In the genomic region with DNA sequence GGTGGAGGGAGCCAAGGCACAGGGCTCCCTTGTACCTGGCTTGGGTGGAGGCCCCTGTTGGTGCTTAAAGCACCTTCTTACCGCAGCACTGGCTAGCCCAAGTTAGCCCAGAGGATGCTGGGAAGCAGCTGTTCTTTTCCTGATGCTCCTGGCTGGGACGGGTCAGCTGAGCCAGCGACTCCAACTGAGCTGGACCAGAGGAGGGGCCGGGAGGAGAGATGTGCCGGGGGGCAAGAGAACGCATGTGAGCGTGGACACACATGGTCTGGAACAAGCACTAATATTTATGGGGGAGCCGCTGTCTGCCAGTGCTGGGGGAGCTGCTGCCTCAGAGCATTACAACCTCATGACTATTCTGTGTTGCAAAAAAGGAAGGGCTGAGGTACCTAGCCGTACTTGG, we compare ENCODE assay signal across 19 mouse cellular contexts. TPM values are rescaled to one million over a fixed set of nuclear protein-coding genes. Genes with fewer than 3 reads are reported as not detected.
A peak's percentile ranks its signal among the peaks of the same experiment; 100 is the strongest.
DNase-seq lines count a peak whose midpoint lies in the region; ATAC-seq and TF ChIP-seq lines count a peak whose summit lies in the region.
"Had no signal": no experiment of that assay in that cellular context is flagged by ENCODE, and none has a peak within 500 bp of the region (broad histone marks: within the 10 kb centered on the region; RNA-seq: fewer than 3 reads in every experiment).

No protein-coding gene starts in this region.

- H3K27ac ChIP-seq in gastrocnemius, adult 2 months, result peak overlapping the region; percentile 56
- H3K27ac ChIP-seq in ES-Bruce4 (ENCODE audit: insufficient read depth, low read length), result no peak overlapping the region
- peak overlapping the region; percentile 86 for H3K27ac ChIP-seq in embryonic facial prominence, embryonic 12.5 days
- H3K27ac ChIP-seq in limb, embryonic 14.5 days (replicated peaks; ENCODE audit: low read depth, low read length), result peak overlapping the region; percentile 91
- H3K27ac ChIP-seq: hindbrain, postnatal 0 days; liver, embryonic 13.5 days; neural tube, embryonic 12.5 days; stomach, embryonic 15.5 days had no signal

- H3K4me3 ChIP-seq in gastrocnemius, adult 2 months, result no peak overlapping the region
- peak overlapping the region; percentile 31 for H3K4me3 ChIP-seq in ES-Bruce4 (ENCODE audit: low read depth, low read length)
- no peak overlapping the region for H3K4me3 ChIP-seq in embryonic facial prominence, embryonic 12.5 days
- no peak overlapping the region for H3K4me3 ChIP-seq in limb, embryonic 14.5 days (replicated peaks; ENCODE audit: low read length)
- H3K4me3 ChIP-seq: liver, embryonic 13.5 days; neural tube, embryonic 12.5 days; stomach, embryonic 15.5 days had no signal

- no peak for DNase-seq in gastrocnemius, adult 2 months
- DNase-seq in gastrocnemius, postnatal 14 days, result no peak
- no peak for DNase-seq in limb, embryonic 14.5 days (ENCODE audit: low spot score)
- no peak for DNase-seq in heart, postnatal 36 days
- DNase-seq: cerebellum, postnatal 14 days; heart, adult 11 months; kidney, adult 2 months; kidney, postnatal 4 days; liver, embryonic 13.5 days; right cerebral cortex, postnatal 14 days had no signal

- no peaks in the 10 kb centered on the region for H3K27me3 ChIP-seq in ES-Bruce4 (ENCODE audit: control insufficient read depth, insufficient read depth, low read length, poor library complexity, severe bottlenecking)
- 0 out of 2 replicates have a peak, but pooled peaks cover 3% of the 10 kb centered on the region for H3K27me3 ChIP-seq in embryonic facial prominence, embryonic 12.5 days
- no peaks in the 10 kb centered on the region for H3K27me3 ChIP-seq in limb, embryonic 14.5 days (ENCODE audit: control insufficient read depth, insufficient read depth, low read length)

- 0 out of 2 replicates have a peak overlapping the region, but pooled peaks have one; percentile 31 for H3K4me2 ChIP-seq in embryonic facial prominence, embryonic 12.5 days (replicated peaks)
- H3K4me2 ChIP-seq in limb, embryonic 14.5 days (replicated peaks; ENCODE audit: low read depth, low read length, severe bottlenecking), result peak overlapping the region; percentile 40
- H3K4me2 ChIP-seq: liver, embryonic 13.5 days; stomach, embryonic 15.5 days had no signal

- no peak for ATAC-seq in embryonic facial prominence, embryonic 12.5 days (ENCODE audit: insufficient number of reproducible peaks, insufficient read depth, low FRiP score, low TSS enrichment)
- ATAC-seq in limb, embryonic 14.5 days (ENCODE audit: low FRiP score, low read depth), result no peak
- no peak for ATAC-seq in erythroid progenitor cell, adult 5-6 weeks (replicated peaks; ENCODE audit: low FRiP score, poor library complexity, severe bottlenecking)
- ATAC-seq: forebrain, embryonic 16.5 days had no signal

- no peak for TF ChIP-seq CTCF in gastrocnemius, adult 2 months (IDR thresholded peaks at IDR 0.05)
- TF ChIP-seq CTCF in ES-Bruce4 (IDR thresholded peaks at IDR 0.05; ENCODE audit: low read depth, low read length), result no peak

- peak overlapping the region; percentile 9; the same call in 1 of the 2 replicates for H3K9ac ChIP-seq in ES-Bruce4 (ENCODE audit: low read depth, poor library complexity, severe bottlenecking)
- no peak overlapping the region for H3K9ac ChIP-seq in embryonic facial prominence, embryonic 12.5 days
- H3K9ac ChIP-seq in limb, embryonic 14.5 days (ENCODE audit: low read depth, low read length, severe bottlenecking), result peak overlapping the region; percentile 25; the same call in 1 of the 2 replicates
- H3K9ac ChIP-seq: liver, embryonic 13.5 days; neural tube, embryonic 12.5 days; stomach, embryonic 15.5 days had no signal

- WGBS in embryonic facial prominence, embryonic 12.5 days, result 40% methylated on average over 9 of the region's 9 CpGs
- 20% methylated on average over 9 of the region's 9 CpGs for WGBS in limb, embryonic 14.5 days

- intact Hi-C loops in gastrocnemius, adult 2 months (cut with DNase I), result loop anchor here (1.0 kb wide), 1 partner anchor 31 kb away; no protein-coding TSS in a partner anchor
- intact Hi-C loops in gastrocnemius, postnatal 14 days (cut with DNase I; ENCODE audit: low total_unique reads), result loop anchor here (5.0 kb wide), 1 partner anchor 33 kb away; no protein-coding TSS in a partner anchor
- intact Hi-C loops in heart, postnatal 36 days (cut with DNase I), result loop anchor here (1.0 kb wide), 1 partner anchor 30 kb away; no protein-coding TSS in a partner anchor

- no peak for TF ChIP-seq EP300 in ES-Bruce4 (IDR thresholded peaks at IDR 0.05; ENCODE audit: insufficient read depth, low read depth, low read length)

- no peaks in the 10 kb centered on the region for H3K9me3 ChIP-seq in ES-Bruce4 (replicated peaks; ENCODE audit: control insufficient read depth, insufficient read depth, low read length, poor library complexity, severe bottlenecking)
- H3K9me3 ChIP-seq in embryonic facial prominence, embryonic 12.5 days, result no peaks in the 10 kb centered on the region
- no peaks in the 10 kb centered on the region for H3K9me3 ChIP-seq in limb, embryonic 14.5 days (ENCODE audit: control insufficient read depth, low read length)
- H3K9me3 ChIP-seq: G1E; liver, embryonic 13.5 days; neural tube, embryonic 12.5 days; stomach, embryonic 15.5 days had no signal

- peak; percentile 26 for TF ChIP-seq POLR2A in ES-Bruce4 (IDR thresholded peaks at IDR 0.05; ENCODE audit: insufficient read depth, low read length)
- no peak for TF ChIP-seq POLR2A in limb, embryonic 14.5 days (IDR thresholded peaks at IDR 0.05; ENCODE audit: borderline replicate concordance, extremely low read depth, insufficient read depth, insufficient read length)

- no peaks in the 10 kb centered on the region for H3K4me1 ChIP-seq in ES-Bruce4 (ENCODE audit: control insufficient read depth, insufficient read depth, low read length)
- H3K4me1 ChIP-seq in embryonic facial prominence, embryonic 12.5 days, result peaks cover 27% of the 10 kb centered on the region
- H3K4me1 ChIP-seq in limb, embryonic 14.5 days (ENCODE audit: control insufficient read depth, insufficient read depth, low read length), result peaks cover 35% of the 10 kb centered on the region

- no peaks in the 10 kb centered on the region for H3K36me3 ChIP-seq in ES-Bruce4 (ENCODE audit: control insufficient read depth, insufficient read depth, low read length, poor library complexity, severe bottlenecking)
- peaks cover 20% of the 10 kb centered on the region for H3K36me3 ChIP-seq in embryonic facial prominence, embryonic 12.5 days
- peaks cover 17% of the 10 kb centered on the region for H3K36me3 ChIP-seq in limb, embryonic 14.5 days (ENCODE audit: control insufficient read depth, insufficient read depth, low read length)

RNA-seq across cellular contexts. Expression of a gene that starts 7.6 kb away (rescaled TPM):
- total RNA-seq in gastrocnemius, adult 2 months (2021), result 1 to 10 TPM in 1 of 2 experiments, under 1 TPM in 1; 0.74 to 6.0 TPM
- total RNA-seq in gastrocnemius, postnatal 14 days (2021), result 1 to 10 TPM; 4.7 to 5.6 TPM
- 1.0 and 1.2 TPM in 2 replicates for polyA plus RNA-seq in ES-Bruce4 (2011; ENCODE audit: insufficient read depth, insufficient read length, low read depth, missing spikeins)
- 47.6 and 49.8 TPM in 2 replicates for polyA plus RNA-seq in embryonic facial prominence, embryonic 12.5 days (2016; fragmentation: Nextera tagmentation; extraction: Ambion mirVana)
- polyA plus RNA-seq in limb, embryonic 14.5 days (2012; rRNA removed), result 50.3 and 57.4 TPM in 2 replicates
- 74.6 and 75.4 TPM in 2 replicates for polyA plus RNA-seq in limb, embryonic 14.5 days (2014; fragmentation: Nextera tagmentation; extraction: Ambion mirVana)
- total RNA-seq in heart, postnatal 36 days (2021), result under 1 TPM; 0.61 to 0.62 TPM
- not detected in 2 replicates for total RNA-seq in erythroid progenitor cell, adult 5-6 weeks (2015; ENCODE audit: low replicate concordance)
- 0.39 TPM in 1 of 2 replicates, not detected in the other for total RNA-seq in erythroid progenitor cell, adult 5-6 weeks (2017; ENCODE audit: low replicate concordance)
- total RNA-seq: megakaryocyte progenitor cell, adult 5-6 weeks had no signal
- polyA plus RNA-seq: G1E had no signal

RNA-seq across cellular contexts. Expression of a gene that starts 16.8 kb away (rescaled TPM):
- 10 to 100 TPM; 18.6 to 24.3 TPM for total RNA-seq in gastrocnemius, adult 2 months (2021)
- total RNA-seq in gastrocnemius, postnatal 14 days (2021), result 10 to 100 TPM; 22.2 to 24.3 TPM
- polyA plus RNA-seq in ES-Bruce4 (2011; ENCODE audit: insufficient read depth, insufficient read length, low read depth, missing spikeins), result 62.8 TPM in 2 replicates
- 113 and 115 TPM in 2 replicates for polyA plus RNA-seq in embryonic facial prominence, embryonic 12.5 days (2016; fragmentation: Nextera tagmentation; extraction: Ambion mirVana)
- polyA plus RNA-seq in limb, embryonic 14.5 days (2012; rRNA removed), result 93.6 and 113 TPM in 2 replicates
- polyA plus RNA-seq in limb, embryonic 14.5 days (2014; fragmentation: Nextera tagmentation; extraction: Ambion mirVana), result 34.5 and 38.3 TPM in 2 replicates
- 10 to 100 TPM; 45.9 to 46.3 TPM for total RNA-seq in heart, postnatal 36 days (2021)
- 10.9 and 22.3 TPM in 2 replicates for total RNA-seq in erythroid progenitor cell, adult 5-6 weeks (2015; ENCODE audit: low replicate concordance)
- total RNA-seq in erythroid progenitor cell, adult 5-6 weeks (2017; ENCODE audit: low replicate concordance), result 9.2 and 10.8 TPM in 2 replicates

RNA-seq across cellular contexts. Expression of a gene that starts 22.8 kb away (rescaled TPM):
- 100 to 1,000 TPM; 177 to 199 TPM for total RNA-seq in gastrocnemius, adult 2 months (2021)
- 100 to 1,000 TPM; 165 to 201 TPM for total RNA-seq in gastrocnemius, postnatal 14 days (2021)
- 29.0 and 31.9 TPM in 2 replicates for polyA plus RNA-seq in ES-Bruce4 (2011; ENCODE audit: insufficient read depth, insufficient read length, low read depth, missing spikeins)
- 95.8 and 102 TPM in 2 replicates for polyA plus RNA-seq in embryonic facial prominence, embryonic 12.5 days (2016; fragmentation: Nextera tagmentation; extraction: Ambion mirVana)
- 113 and 119 TPM in 2 replicates for polyA plus RNA-seq in limb, embryonic 14.5 days (2012; rRNA removed)
- 58.3 and 68.4 TPM in 2 replicates for polyA plus RNA-seq in limb, embryonic 14.5 days (2014; fragmentation: Nextera tagmentation; extraction: Ambion mirVana)
- 100 to 1,000 TPM; 248 to 259 TPM for total RNA-seq in heart, postnatal 36 days (2021)
- 6.7 and 12.3 TPM in 2 replicates for total RNA-seq in erythroid progenitor cell, adult 5-6 weeks (2015; ENCODE audit: low replicate concordance)
- 6.3 and 8.2 TPM in 2 replicates for total RNA-seq in erythroid progenitor cell, adult 5-6 weeks (2017; ENCODE audit: low replicate concordance)

RNA-seq across cellular contexts. Expression of a gene that starts 42.5 kb away (rescaled TPM):
- total RNA-seq in gastrocnemius, adult 2 months (2021), result 1 to 10 TPM; 9.3 to 9.5 TPM
- total RNA-seq in gastrocnemius, postnatal 14 days (2021), result 10 to 100 TPM in 1 of 2 experiments, 1 to 10 TPM in 1; 9.8 to 11.5 TPM
- polyA plus RNA-seq in ES-Bruce4 (2011; ENCODE audit: insufficient read depth, insufficient read length, low read depth, missing spikeins), result 31.4 and 35.7 TPM in 2 replicates
- 91.0 and 95.2 TPM in 2 replicates for polyA plus RNA-seq in embryonic facial prominence, embryonic 12.5 days (2016; fragmentation: Nextera tagmentation; extraction: Ambion mirVana)
- 66.3 and 77.4 TPM in 2 replicates for polyA plus RNA-seq in limb, embryonic 14.5 days (2012; rRNA removed)
- polyA plus RNA-seq in limb, embryonic 14.5 days (2014; fragmentation: Nextera tagmentation; extraction: Ambion mirVana), result 59.9 and 69.1 TPM in 2 replicates
- 10 to 100 TPM; 12.2 TPM for total RNA-seq in heart, postnatal 36 days (2021)
- 2.2 TPM in 1 of 2 replicates, not detected in the other for total RNA-seq in erythroid progenitor cell, adult 5-6 weeks (2015; ENCODE audit: low replicate concordance)
- total RNA-seq in erythroid progenitor cell, adult 5-6 weeks (2017; ENCODE audit: low replicate concordance), result 4.7 and 5.5 TPM in 2 replicates

RNA-seq across cellular contexts. Expression of a gene that starts 46.5 kb away (rescaled TPM):
- under 1 TPM in 1 of 2 experiments, not detected in 1; 0.64 TPM for total RNA-seq in gastrocnemius, adult 2 months (2021)
- 1 to 10 TPM in 1 of 2 experiments, under 1 TPM in 1; 0.74 to 1.1 TPM for total RNA-seq in gastrocnemius, postnatal 14 days (2021)
- 4.8 and 5.9 TPM in 2 replicates for polyA plus RNA-seq in ES-Bruce4 (2011; ENCODE audit: insufficient read depth, insufficient read length, low read depth, missing spikeins)
- polyA plus RNA-seq in embryonic facial prominence, embryonic 12.5 days (2016; fragmentation: Nextera tagmentation; extraction: Ambion mirVana), result 17.0 and 17.8 TPM in 2 replicates
- 48.9 and 52.5 TPM in 2 replicates for polyA plus RNA-seq in limb, embryonic 14.5 days (2012; rRNA removed)
- 14.4 and 18.7 TPM in 2 replicates for polyA plus RNA-seq in limb, embryonic 14.5 days (2014; fragmentation: Nextera tagmentation; extraction: Ambion mirVana)
- under 1 TPM; 0.44 to 0.84 TPM for total RNA-seq in heart, postnatal 36 days (2021)
- total RNA-seq in erythroid progenitor cell, adult 5-6 weeks (2015; ENCODE audit: low replicate concordance), result not detected in 2 replicates
- total RNA-seq in erythroid progenitor cell, adult 5-6 weeks (2017; ENCODE audit: low replicate concordance), result not detected in 2 replicates
- total RNA-seq: megakaryocyte progenitor cell, adult 5-6 weeks had no signal
- polyA plus RNA-seq: G1E had no signal

Comparison
In these comparisons a context has a peak if more than half of its experiments do, and no peak if none do; other contexts are left out.
1. RNA of a gene that starts 22.8 kb away (total RNA-seq): 248 to 259 TPM in heart, postnatal 36 days, 165 to 201 TPM in gastrocnemius, postnatal 14 days and 177 to 199 TPM in gastrocnemius, adult 2 months; 6.3 to 12.3 TPM in erythroid progenitor cell, adult 5-6 weeks; every median in the first group is over 10 times any median in the second.